Mouse (Mus musculus): ENCODE measurements at regions not wholly inside any gene's neighbourhood (a gene's known extent, or its start where the extent isn't known, plus 50 kb on each side); places are given as distances from the start of the nearest gene placed in this dataset. TPM values are rescaled to one million over a fixed set of nuclear protein-coding genes. Genes with fewer than 3 reads are reported as not detected.

Small RNA genes in the stretch of these regions (microRNA-seq; reads per million reads assigned to microRNA genes)
- gene Gm26042: not detected

Data from stomach, embryonic 14.5 days (tissue).